Mouse (Mus musculus) limb, embryonic 13.5 days (tissue): ENCODE measurements at regions not wholly inside any gene's neighbourhood (a gene's known extent, or its start where the extent isn't known, plus 50 kb on each side); places are given as distances from the start of the nearest gene placed in this dataset.

Experiments used
- ATAC-seq: fragments of 200-750 bp; cut with Nextera tagmentation; 2 replicates; pipeline ENCODE4 v1.8.0; 2017; ENCODE audit warnings: low read depth, moderate number of reproducible peaks, moderate TSS enrichment; ENCODE audit not compliant: low FRiP score
- H3K27ac ChIP-seq: fragments of 300-500 bp; sonication (generic); 2 replicates; pipeline ENCODE4 v1.5.1; 2015; ENCODE audit warnings: inconsistent platforms, mild to moderate bottlenecking, moderate library complexity
- H3K27me3 ChIP-seq: fragments of 300-500 bp; sonication (generic); 2 replicates; pipeline ENCODE4 v1.6.1; 2015; ENCODE audit warnings: mild to moderate bottlenecking, inconsistent platforms
- H3K36me3 ChIP-seq: fragments of 300-500 bp; sonication (generic); 2 replicates; pipeline ENCODE4 v1.6.1; 2015; ENCODE audit warnings: inconsistent platforms, mild to moderate bottlenecking, moderate library complexity
- H3K4me1 ChIP-seq: fragments of 300-500 bp; sonication (generic); 2 replicates; pipeline ENCODE4 v1.6.1; 2015; ENCODE audit warnings: inconsistent platforms
- H3K4me2 ChIP-seq: fragments of 300-500 bp; sonication (generic); replicated peaks from 2 replicates; pipeline ENCODE4 v1.6.1; 2015; ENCODE audit warnings: inconsistent platforms, mild to moderate bottlenecking, moderate library complexity
- H3K4me3 ChIP-seq: fragments of 300-500 bp; sonication (generic); 2 replicates; pipeline ENCODE4 v1.5.1; 2015; ENCODE audit warnings: moderate library complexity, mild to moderate bottlenecking, inconsistent platforms
- H3K9ac ChIP-seq: fragments of 300-500 bp; sonication (generic); 2 replicates; pipeline ENCODE4 v1.6.1; 2015; ENCODE audit warnings: mild to moderate bottlenecking, inconsistent platforms
- H3K9me3 ChIP-seq: fragments of 300-500 bp; sonication (generic); 2 replicates; pipeline ENCODE4 v1.6.1; 2016; ENCODE audit warnings: inconsistent platforms
- WGBS: fragments of 180-500 bp; shearing (Covaris S2); methylation state at CpG from one replicate; pipeline ENCODE4 v1.1.7; 2015; 5-methylcytosine and 5-hydroxymethylcytosine counted together

- 76% methylated on average over 2 of the region's 2 CpGs for WGBS
Observed at GRCm38 (mm10) chr14:103900817-103901216, 56.6 kb upstream of the Ednrb start.

GRCm38 (mm10) chr14:103899111-103899814 lies 55.1 kb upstream of the Ednrb start:
- Histone ChIP-seq H3K9ac (no peak overlapping the region), H3K9me3 (no peaks in the 10 kb centered on the region), H3K27me3 (no peaks in the 10 kb centered on the region), H3K27ac (no peak overlapping the region), H3K4me1 (peaks cover 6% of the 10 kb centered on the region), H3K4me2 (peak overlapping the region; percentile 62), H3K36me3 (no peaks in the 10 kb centered on the region), H3K4me3 (peak overlapping the region; percentile 32)
- ATAC-seq = peak; percentile 70
- WGBS = 20% methylated on average over 22 of the region's 22 CpGs

More at GRCm38 (mm10) chr14:103900817-103901216, 56.6 kb upstream of the Ednrb start:
- no peak overlapping the region for H3K9ac ChIP-seq
- no peak overlapping the region for H3K4me3 ChIP-seq
- no peak overlapping the region for H3K27ac ChIP-seq
- no peak for ATAC-seq
- no peaks in the 10 kb centered on the region for H3K9me3 ChIP-seq
- H3K36me3 ChIP-seq = no peaks in the 10 kb centered on the region
- H3K4me2 ChIP-seq = no peak overlapping the region
- no peaks in the 10 kb centered on the region for H3K27me3 ChIP-seq
- peaks cover 6% of the 10 kb centered on the region for H3K4me1 ChIP-seq

DNA sequence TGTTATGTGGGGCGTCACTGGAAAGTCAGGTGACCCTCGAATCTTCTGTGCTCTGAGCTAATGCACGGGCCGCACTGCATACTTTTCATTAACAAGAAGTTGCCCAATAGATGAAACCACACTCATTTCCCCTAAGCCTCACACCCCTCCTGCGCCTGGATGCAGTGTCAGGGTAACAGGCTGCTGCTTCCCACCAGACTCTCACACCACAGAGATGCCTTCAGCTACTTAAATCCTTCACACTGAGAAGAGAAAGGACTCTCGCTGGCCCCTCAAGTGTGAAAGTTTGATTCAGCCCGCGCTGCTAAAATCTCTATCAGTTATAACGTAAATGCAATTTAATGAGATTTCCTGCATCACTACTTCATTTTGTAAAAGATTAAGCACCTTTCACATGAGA lies 54.5 kb upstream of the Ednrb start:
- H3K36me3 ChIP-seq = no peaks in the 10 kb centered on the region
- WGBS = 21% methylated on average over 9 of the region's 9 CpGs
- H3K9ac ChIP-seq = no peak overlapping the region

DNA sequence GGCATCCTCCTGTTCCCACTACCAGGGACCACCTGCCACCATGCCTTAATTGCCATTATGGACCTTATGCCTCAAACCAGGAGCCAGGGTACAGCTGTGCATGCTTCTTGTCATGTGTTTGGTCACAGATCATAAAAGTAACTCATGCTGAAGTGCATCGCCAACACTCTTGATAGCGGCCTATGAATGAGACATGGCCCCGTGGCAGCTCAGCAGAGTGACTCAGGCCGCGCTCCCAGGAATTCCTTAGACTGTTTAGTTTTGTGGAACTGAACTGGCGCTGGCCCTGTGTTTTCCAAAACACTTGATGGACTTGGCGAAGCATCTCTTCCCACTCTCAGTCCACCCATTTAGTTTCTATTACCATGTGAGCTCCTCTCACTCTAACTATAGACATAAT lies 51.1 kb upstream of the Ednrb start:
- 91% methylated on average over 7 of the region's 7 CpGs for WGBS
- no peak overlapping the region for H3K27ac ChIP-seq
- H3K9me3 ChIP-seq = no peaks in the 10 kb centered on the region
- peaks cover 6% of the 10 kb centered on the region for H3K4me1 ChIP-seq
- H3K36me3 ChIP-seq = no peaks in the 10 kb centered on the region
- H3K4me2 ChIP-seq = no peak overlapping the region
- no peak overlapping the region for H3K9ac ChIP-seq
- no peaks in the 10 kb centered on the region for H3K27me3 ChIP-seq
- no peak overlapping the region for H3K4me3 ChIP-seq
- no peak for ATAC-seq

More for the DNA sequence above, 54.5 kb upstream of the Ednrb start:
- Histone ChIP-seq H3K27ac (no peak overlapping the region), H3K4me2 (peak overlapping the region; percentile 62), H3K27me3 (no peaks in the 10 kb centered on the region), H3K4me3 (peak overlapping the region; percentile 32), H3K4me1 (peaks cover 6% of the 10 kb centered on the region), H3K9me3 (no peaks in the 10 kb centered on the region)
- peak; percentile 57 for ATAC-seq
